8 mouse cellular contexts compared by ENCODE assay signal in the genomic region with DNA sequence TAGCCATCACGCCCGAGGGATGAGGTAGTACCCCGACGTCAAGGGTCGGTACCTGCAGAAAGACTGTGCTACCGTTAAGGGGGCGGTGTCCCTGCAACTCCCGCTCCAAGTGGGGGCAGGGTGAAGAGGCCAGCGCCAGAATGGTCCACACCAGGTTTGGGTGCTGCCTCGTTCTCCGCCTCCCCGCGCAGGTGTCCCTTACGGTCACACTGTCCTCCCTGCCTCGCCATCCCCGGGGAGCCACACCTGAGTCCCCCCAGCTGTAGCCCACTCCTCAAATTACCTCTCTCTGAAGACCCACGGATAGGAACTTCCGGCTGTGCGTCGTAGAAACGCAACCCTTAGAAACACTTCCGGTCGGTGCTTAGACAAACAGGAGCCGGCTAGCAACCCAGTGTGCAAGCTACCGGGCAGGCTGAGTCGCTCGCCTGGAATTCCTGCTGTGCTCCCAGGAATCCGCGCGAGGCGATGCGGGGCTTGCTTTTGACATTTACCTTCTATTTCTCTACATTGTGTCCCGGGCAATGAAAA. TPM values are rescaled to one million over a fixed set of nuclear protein-coding genes. Genes with fewer than 3 reads are reported as not detected.
A peak's percentile ranks its signal among the peaks of the same experiment; 100 is the strongest.
DNase-seq lines count a peak whose midpoint lies in the region; ATAC-seq and TF ChIP-seq lines count a peak whose summit lies in the region.

Gene Dmap1 (minus strand): TSS at position 343 of the 531 bp plus-strand sequence.

- H3K9me3 ChIP-seq in embryonic facial prominence, embryonic 13.5 days = no peaks in the 10 kb centered on the region
- no peaks in the 10 kb centered on the region for H3K9me3 ChIP-seq in limb, embryonic 14.5 days (ENCODE audit: control insufficient read depth, low read length)
- no peaks in the 10 kb centered on the region for H3K9me3 ChIP-seq in midbrain, postnatal 0 days (ENCODE audit: low read length)

- TF ChIP-seq CTCF in heart, adult 2 months (IDR thresholded peaks at IDR 0.05) = peak; percentile 32
- TF ChIP-seq CTCF in midbrain, postnatal 0 days (IDR thresholded peaks at IDR 0.05) = peak; percentile 47; the same call in 1 of the 2 replicates

- H3K4me1 ChIP-seq in embryonic facial prominence, embryonic 13.5 days = peaks cover 13% of the 10 kb centered on the region
- peaks cover 2% of the 10 kb centered on the region for H3K4me1 ChIP-seq in heart, adult 2 months (ENCODE audit: control insufficient read depth, insufficient read depth, low read length)
- peaks cover 4% of the 10 kb centered on the region; the same call in 1 of the 2 replicates for H3K4me1 ChIP-seq in limb, embryonic 14.5 days (ENCODE audit: control insufficient read depth, insufficient read depth, low read length)
- no peaks in the 10 kb centered on the region for H3K4me1 ChIP-seq in midbrain, postnatal 0 days (ENCODE audit: insufficient read depth, low read length)

- H3K27me3 ChIP-seq in embryonic facial prominence, embryonic 13.5 days = no peaks in the 10 kb centered on the region
- H3K27me3 ChIP-seq in heart, adult 2 months (ENCODE audit: control insufficient read depth, insufficient read depth, low read length) = no peaks in the 10 kb centered on the region
- H3K27me3 ChIP-seq in limb, embryonic 14.5 days (ENCODE audit: control insufficient read depth, insufficient read depth, low read length) = no peaks in the 10 kb centered on the region
- H3K27me3 ChIP-seq in midbrain, postnatal 0 days (ENCODE audit: insufficient read depth, low read length) = no peaks in the 10 kb centered on the region

- 0 out of 2 replicates have a peak, but pooled peaks have one; percentile 61 for TF ChIP-seq EP300 in heart, adult 2 months (IDR thresholded peaks at IDR 0.05; ENCODE audit: insufficient read depth, low read depth, low read length)

- peak; percentile 79 for ATAC-seq in embryonic facial prominence, embryonic 13.5 days (ENCODE audit: insufficient number of reproducible peaks, insufficient read depth, low FRiP score, low TSS enrichment, low read depth)
- peak; percentile 90 for ATAC-seq in limb, embryonic 14.5 days (ENCODE audit: low FRiP score, low read depth)
- peak; percentile 87 for ATAC-seq in midbrain, postnatal 0 days (ENCODE audit: low FRiP score)

- H3K4me2 ChIP-seq in embryonic facial prominence, embryonic 13.5 days = peak within 1 kb of the TSS; percentile 78
- H3K4me2 ChIP-seq in limb, embryonic 14.5 days (replicated peaks; ENCODE audit: low read depth, low read length, severe bottlenecking) = peak within 1 kb of the TSS; percentile 88
- peak within 1 kb of the TSS; percentile 91 for H3K4me2 ChIP-seq in midbrain, postnatal 0 days (ENCODE audit: low read depth, low read length, poor library complexity, severe bottlenecking)

- no peak; the same call in none of the 2 replicates for TF ChIP-seq POLR2A in heart, adult 2 months (IDR thresholded peaks at IDR 0.05; ENCODE audit: insufficient read depth, low read depth, low read length)
- no peak for TF ChIP-seq POLR2A in limb, embryonic 14.5 days (IDR thresholded peaks at IDR 0.05; ENCODE audit: borderline replicate concordance, extremely low read depth, insufficient read depth, insufficient read length)

- H3K4me3 ChIP-seq in embryonic facial prominence, embryonic 13.5 days = peak within 1 kb of the TSS; percentile 85
- peak within 1 kb of the TSS; percentile 93 for H3K4me3 ChIP-seq in heart, adult 2 months
- peak within 1 kb of the TSS; percentile 76 for H3K4me3 ChIP-seq in limb, embryonic 14.5 days (replicated peaks; ENCODE audit: low read length)
- H3K4me3 ChIP-seq in midbrain, postnatal 0 days (ENCODE audit: low read depth, low read length) = peak within 1 kb of the TSS; percentile 88

- intact Hi-C loops in heart, adult 2 months (cut with DNase I) = no loop called here

- no peaks in the 10 kb centered on the region for H3K79me2 ChIP-seq in heart, adult 2 months (replicated peaks; ENCODE audit: control insufficient read depth, insufficient read depth, low read length)

- H3K9ac ChIP-seq in embryonic facial prominence, embryonic 13.5 days = peak within 1 kb of the TSS; percentile 93
- H3K9ac ChIP-seq in heart, adult 2 months (ENCODE audit: low read depth, low read length) = peak within 1 kb of the TSS; percentile 90
- peak within 1 kb of the TSS; percentile 71 for H3K9ac ChIP-seq in limb, embryonic 14.5 days (ENCODE audit: low read depth, low read length, severe bottlenecking)
- peak within 1 kb of the TSS; percentile 89 for H3K9ac ChIP-seq in midbrain, postnatal 0 days (replicated peaks; ENCODE audit: low read length, poor library complexity, severe bottlenecking)

- DNase-seq in 3T3-L1 (ENCODE audit: low read depth, low spot score) = peak; percentile 85
- peak; percentile 82 to 83 for DNase-seq in adrenal gland, postnatal 36 days
- DNase-seq in heart, adult 2 months = peak; percentile 82 to 89
- DNase-seq in kidney, adult 8-10 months = peak; percentile 72 to 85
- DNase-seq in limb, embryonic 14.5 days (ENCODE audit: low spot score) = peak; percentile 91
- DNase-seq in midbrain, postnatal 0 days (ENCODE audit: low spot score) = peak; percentile 94
- peak; percentile 60 to 74 for DNase-seq in spleen, postnatal 14 days (ENCODE audit: low spot score in 2 of 2)

- H3K36me3 ChIP-seq in embryonic facial prominence, embryonic 13.5 days = peaks cover 40% of the 10 kb centered on the region
- no peaks in the 10 kb centered on the region for H3K36me3 ChIP-seq in heart, adult 2 months (ENCODE audit: control insufficient read depth, insufficient read depth, low read length)
- peaks cover 37% of the 10 kb centered on the region for H3K36me3 ChIP-seq in limb, embryonic 14.5 days (ENCODE audit: control insufficient read depth, insufficient read depth, low read length)
- H3K36me3 ChIP-seq in midbrain, postnatal 0 days (ENCODE audit: insufficient read depth, low read length) = peaks cover 23% of the 10 kb centered on the region; the same call in 1 of the 2 replicates

- H3K27ac ChIP-seq in embryonic facial prominence, embryonic 13.5 days = peak within 1 kb of the TSS; percentile 55; the same call in 1 of the 2 replicates
- peak within 1 kb of the TSS; percentile 88 for H3K27ac ChIP-seq in heart, adult 2 months
- H3K27ac ChIP-seq in limb, embryonic 14.5 days (replicated peaks; ENCODE audit: low read depth, low read length) = 0 out of 2 replicates have a peak within 1 kb of the TSS, but pooled peaks have one; percentile 48
- peak within 1 kb of the TSS; percentile 38; the same call in 1 of the 2 replicates for H3K27ac ChIP-seq in midbrain, postnatal 0 days (ENCODE audit: low read depth, low read length)

- WGBS in embryonic facial prominence, embryonic 13.5 days = under 1% methylated on average over 33 of the region's 33 CpGs
- WGBS in heart, adult 2 months = under 1% methylated on average over 33 of the region's 33 CpGs
- under 1% methylated on average over 33 of the region's 33 CpGs for WGBS in limb, embryonic 14.5 days
- WGBS in midbrain, postnatal 0 days = under 1% methylated on average over 32 of the region's 33 CpGs

RNA-seq across cellular contexts. Expression of gene Dmap1, which starts in this region (rescaled TPM):
- 10 to 100 TPM; 25.2 to 27.3 TPM for total RNA-seq in adrenal gland, postnatal 36 days (2021)
- 73.0 and 77.1 TPM in 2 replicates for polyA plus RNA-seq in embryonic facial prominence, embryonic 13.5 days (2015; fragmentation: Nextera tagmentation; extraction: Ambion mirVana)
- total RNA-seq in heart, adult 2 months (2021) = 10 to 100 TPM; 17.9 to 19.4 TPM
- polyA plus RNA-seq in heart, adult 2 months (2012; rRNA removed) = 14.1 and 18.5 TPM in 2 replicates
- 51.7 and 57.5 TPM in 2 replicates for polyA plus RNA-seq in limb, embryonic 14.5 days (2012; rRNA removed)
- 66.8 and 72.4 TPM in 2 replicates for polyA plus RNA-seq in limb, embryonic 14.5 days (2014; fragmentation: Nextera tagmentation; extraction: Ambion mirVana)
- total RNA-seq in midbrain, postnatal 0 days (2014; rRNA removed) = 62.6 and 69.5 TPM in 2 replicates
- 89.7 and 95.1 TPM in 2 replicates for polyA plus RNA-seq in midbrain, postnatal 0 days (2015; fragmentation: Nextera tagmentation; extraction: Ambion mirVana)

Comparison
In these comparisons a context has a peak if more than half of its experiments do, and no peak if none do; other contexts are left out.
1. Peak in every context shown above with its lines: DNase-seq, ATAC-seq, H3K4me3 ChIP-seq and H3K27ac ChIP-seq.
2. H3K27ac ChIP-seq: peak in every context shown above with its lines; median percentile 88 in heart, adult 2 months; 55 in embryonic facial prominence, embryonic 13.5 days; 48 in limb, embryonic 14.5 days; 38 in midbrain, postnatal 0 days.